Mouse (Mus musculus): ENCODE results near the gene Nrg3. TPM values are rescaled to one million over a fixed set of nuclear protein-coding genes. Genes with fewer than 3 reads are reported as not detected.

The Nrg3 gene
- polyA plus RNA-seq, 1 experiment from 2014 or later: 0.04 TPM

DNA sequence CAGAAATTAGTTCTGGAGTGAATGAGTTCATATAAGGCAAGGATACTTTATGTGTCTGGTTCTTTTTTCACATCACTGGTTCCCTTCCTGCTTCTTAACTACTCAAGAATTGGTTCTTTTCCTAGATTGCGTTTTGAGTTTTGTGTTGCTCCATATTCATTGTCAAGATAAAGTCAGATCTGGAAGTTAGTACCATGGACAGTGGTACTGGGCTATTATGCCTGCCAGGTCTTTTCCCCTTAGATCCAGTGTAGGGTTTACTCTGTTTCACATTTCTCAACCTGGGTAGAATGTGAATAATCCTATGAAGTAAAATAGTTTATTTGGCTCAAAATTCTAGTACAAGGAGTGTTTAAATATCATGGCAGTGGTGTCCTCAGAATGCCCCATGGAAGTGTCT lies 698.1 kb downstream of the Nrg3 start:
- H3K9ac ChIP-seq (ENCODE audit: low read length): no peak overlapping the region
- no peaks in the 10 kb centered on the region for H3K36me3 ChIP-seq (ENCODE audit: control insufficient read depth, insufficient read depth, low read length)
- H3K27ac ChIP-seq (ENCODE audit: low read length): no peak overlapping the region
- no peaks in the 10 kb centered on the region for H3K9me3 ChIP-seq (ENCODE audit: control insufficient read depth, low read length)
- 51% methylated on average over 1 of the region's 1 CpGs for WGBS
- no peak overlapping the region for H3K4me3 ChIP-seq (ENCODE audit: low read length)
- no peaks in the 10 kb centered on the region for H3K4me1 ChIP-seq (replicated peaks; ENCODE audit: control insufficient read depth, insufficient read depth, low read length)
- ATAC-seq (ENCODE audit: low read depth): no peak
- no peak overlapping the region for H3K4me2 ChIP-seq (ENCODE audit: low read depth, low read length)
- no peaks in the 10 kb centered on the region for H3K27me3 ChIP-seq (ENCODE audit: control insufficient read depth, insufficient read depth, low read depth, low read length)

DNA sequence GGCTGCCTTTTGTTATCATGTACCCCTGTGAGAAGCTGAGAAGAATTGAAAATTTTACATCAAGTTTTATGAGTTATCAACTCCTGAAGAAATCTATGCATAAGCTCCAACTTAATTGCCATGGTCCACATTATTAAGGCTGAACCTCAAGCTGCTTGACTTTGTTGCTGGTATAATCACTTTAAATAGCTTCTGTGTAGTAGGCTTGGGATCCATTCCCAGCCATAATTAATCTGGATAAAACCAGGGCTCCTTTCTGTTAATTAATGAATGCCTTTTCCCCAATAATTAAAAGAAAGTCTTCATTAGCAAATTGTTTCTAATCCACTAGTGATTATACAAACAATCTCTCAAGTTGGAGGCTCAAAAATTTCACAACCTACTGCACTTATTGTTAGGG lies 742.4 kb downstream of the Nrg3 start:
- no peak overlapping the region for H3K4me2 ChIP-seq (ENCODE audit: low read depth, low read length)
- no peak overlapping the region for H3K9ac ChIP-seq (ENCODE audit: low read length)
- H3K27me3 ChIP-seq (ENCODE audit: control insufficient read depth, insufficient read depth, low read depth, low read length): no peaks in the 10 kb centered on the region
- H3K4me1 ChIP-seq (replicated peaks; ENCODE audit: control insufficient read depth, insufficient read depth, low read length): no peaks in the 10 kb centered on the region
- H3K36me3 ChIP-seq (ENCODE audit: control insufficient read depth, insufficient read depth, low read length): no peaks in the 10 kb centered on the region
- no peak for ATAC-seq (ENCODE audit: low read depth)
- H3K9me3 ChIP-seq (ENCODE audit: control insufficient read depth, low read length): no peaks in the 10 kb centered on the region
- H3K4me3 ChIP-seq (ENCODE audit: low read length): no peak overlapping the region
- no peak overlapping the region for H3K27ac ChIP-seq (ENCODE audit: low read length)

DNA sequence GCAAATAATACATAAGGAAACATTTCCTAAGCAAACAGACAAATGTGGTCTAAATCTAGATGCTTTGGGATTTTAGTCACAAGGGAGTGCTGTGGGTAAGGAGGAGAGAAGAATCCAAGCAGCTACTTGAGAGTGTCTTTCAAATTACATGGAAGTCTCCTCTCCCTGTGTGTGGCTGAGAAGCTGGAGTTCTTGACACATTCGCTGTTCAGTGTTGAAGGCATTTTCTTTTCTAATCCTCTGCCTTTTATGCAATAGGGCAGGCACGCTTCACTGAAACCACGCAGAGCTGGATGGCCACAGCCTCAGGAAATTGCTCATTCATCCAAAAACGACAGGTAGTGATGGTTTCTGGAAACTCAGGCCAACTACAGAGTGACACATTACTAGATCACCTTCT lies 769.0 kb downstream of the Nrg3 start:
- no peak for ATAC-seq (ENCODE audit: low read depth)
- Histone ChIP-seq H3K4me2 (ENCODE audit: low read depth, low read length) (no peak overlapping the region), H3K9ac (ENCODE audit: low read length) (no peak overlapping the region), H3K36me3 (ENCODE audit: control insufficient read depth, insufficient read depth, low read length) (no peaks in the 10 kb centered on the region), H3K4me1 (replicated peaks; ENCODE audit: control insufficient read depth, insufficient read depth, low read length) (no peaks in the 10 kb centered on the region), H3K27me3 (ENCODE audit: control insufficient read depth, insufficient read depth, low read depth, low read length) (no peaks in the 10 kb centered on the region), H3K9me3 (ENCODE audit: control insufficient read depth, low read length) (no peaks in the 10 kb centered on the region), H3K27ac (ENCODE audit: low read length) (no peak overlapping the region), H3K4me3 (ENCODE audit: low read length) (no peak overlapping the region)
- 45% methylated on average over 4 of the region's 4 CpGs for WGBS

DNA sequence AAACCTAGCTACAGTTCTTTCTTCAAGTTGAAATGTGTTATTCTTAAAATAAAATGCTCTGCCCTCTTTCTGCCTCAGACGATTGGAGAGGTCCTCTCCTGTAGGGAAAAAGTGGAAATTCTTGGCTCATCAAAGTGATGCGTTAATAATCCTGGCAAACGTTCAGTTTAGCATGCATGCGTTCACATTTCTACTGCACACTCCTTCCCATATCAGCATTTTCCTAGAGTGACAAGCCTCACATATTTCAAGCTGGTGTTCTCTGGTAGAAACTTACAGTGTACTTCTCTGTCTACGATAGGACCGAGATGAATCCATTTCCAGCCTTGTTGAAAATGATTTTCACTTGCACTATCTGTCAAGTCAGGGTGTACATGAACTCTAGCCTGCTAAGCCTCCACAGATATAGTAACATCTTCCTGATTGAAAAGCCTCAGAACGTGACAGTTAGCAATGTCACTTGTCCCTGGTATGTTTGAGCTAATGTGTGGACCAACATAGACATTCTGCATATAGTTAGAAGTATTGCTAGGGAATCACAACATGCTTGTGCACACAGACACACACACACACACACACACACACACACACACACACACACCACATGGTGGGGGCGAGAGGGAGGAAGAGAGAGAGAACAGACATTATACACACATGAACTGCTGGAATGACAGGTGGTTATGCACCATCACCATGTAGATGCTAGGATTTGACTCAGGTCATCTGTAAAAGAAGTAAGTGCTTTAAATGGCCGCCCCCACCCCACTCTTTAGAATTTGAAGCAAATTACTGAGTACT lies 770.1 kb downstream of the Nrg3 start:
- H3K27me3 ChIP-seq (ENCODE audit: control insufficient read depth, insufficient read depth, low read depth, low read length): no peaks in the 10 kb centered on the region
- no peak overlapping the region for H3K4me2 ChIP-seq (ENCODE audit: low read depth, low read length)
- H3K9me3 ChIP-seq (ENCODE audit: control insufficient read depth, low read length): no peaks in the 10 kb centered on the region
- no peak overlapping the region for H3K27ac ChIP-seq (ENCODE audit: low read length)
- no peak overlapping the region for H3K9ac ChIP-seq (ENCODE audit: low read length)
- no peaks in the 10 kb centered on the region for H3K36me3 ChIP-seq (ENCODE audit: control insufficient read depth, insufficient read depth, low read length)
- H3K4me1 ChIP-seq (replicated peaks; ENCODE audit: control insufficient read depth, insufficient read depth, low read length): no peaks in the 10 kb centered on the region
- WGBS: 50% methylated on average over 9 of the region's 9 CpGs
- no peak overlapping the region for H3K4me3 ChIP-seq (ENCODE audit: low read length)
- ATAC-seq (ENCODE audit: low read depth): no peak

DNA sequence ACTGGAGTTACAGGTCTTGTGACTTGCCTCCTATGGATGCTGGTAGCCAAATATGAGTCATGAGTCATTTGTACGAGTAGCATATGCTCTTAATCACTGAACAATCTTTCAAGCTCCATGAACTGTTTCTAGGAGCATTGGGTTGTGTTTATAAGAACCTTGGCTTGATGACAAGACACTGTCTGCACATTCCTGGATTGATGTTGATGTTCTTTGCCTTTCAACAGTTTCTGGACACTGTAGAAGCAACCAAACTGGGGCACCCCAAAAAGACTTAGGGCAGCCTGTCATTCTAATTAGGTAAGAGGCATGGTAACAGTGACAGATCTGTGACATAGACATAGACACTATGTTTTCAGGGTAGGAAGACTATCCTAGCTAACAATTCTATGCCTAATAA lies 771.5 kb downstream of the Nrg3 start:
- WGBS: 25% methylated on average over 1 of the region's 1 CpGs
- no peak overlapping the region for H3K4me3 ChIP-seq (ENCODE audit: low read length)
- no peaks in the 10 kb centered on the region for H3K36me3 ChIP-seq (ENCODE audit: control insufficient read depth, insufficient read depth, low read length)
- no peak overlapping the region for H3K27ac ChIP-seq (ENCODE audit: low read length)
- no peaks in the 10 kb centered on the region for H3K9me3 ChIP-seq (ENCODE audit: control insufficient read depth, low read length)
- H3K4me1 ChIP-seq (replicated peaks; ENCODE audit: control insufficient read depth, insufficient read depth, low read length): no peaks in the 10 kb centered on the region
- H3K9ac ChIP-seq (ENCODE audit: low read length): no peak overlapping the region
- peak; percentile 68 for ATAC-seq (ENCODE audit: low read depth)
- H3K27me3 ChIP-seq (ENCODE audit: control insufficient read depth, insufficient read depth, low read depth, low read length): no peaks in the 10 kb centered on the region
- no peak overlapping the region for H3K4me2 ChIP-seq (ENCODE audit: low read depth, low read length)

DNA sequence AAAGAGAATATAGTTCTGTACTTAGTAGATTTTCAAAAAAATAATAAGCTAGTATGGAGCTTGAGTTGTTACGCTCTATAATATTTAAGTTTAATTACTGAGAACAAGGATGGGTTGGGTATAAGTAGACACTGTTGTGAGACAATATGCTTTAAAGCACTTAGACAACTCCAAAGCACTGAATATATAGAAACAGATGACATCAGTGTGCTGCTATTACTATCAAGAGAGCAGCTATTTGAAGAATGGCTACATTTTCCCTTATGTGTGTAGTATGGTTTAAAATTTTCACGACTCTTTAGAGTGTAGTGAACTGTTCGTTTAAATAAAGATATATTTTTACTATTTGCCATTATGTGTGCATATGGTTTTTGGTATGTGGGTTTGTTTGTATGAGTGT lies 771.9 kb downstream of the Nrg3 start:
- H3K27me3 ChIP-seq (ENCODE audit: control insufficient read depth, insufficient read depth, low read depth, low read length): no peaks in the 10 kb centered on the region
- H3K27ac ChIP-seq (ENCODE audit: low read length): no peak overlapping the region
- H3K9me3 ChIP-seq (ENCODE audit: control insufficient read depth, low read length): no peaks in the 10 kb centered on the region
- no peak overlapping the region for H3K9ac ChIP-seq (ENCODE audit: low read length)
- no peaks in the 10 kb centered on the region for H3K4me1 ChIP-seq (replicated peaks; ENCODE audit: control insufficient read depth, insufficient read depth, low read length)
- no peaks in the 10 kb centered on the region for H3K36me3 ChIP-seq (ENCODE audit: control insufficient read depth, insufficient read depth, low read length)
- ATAC-seq (ENCODE audit: low read depth): no peak
- H3K4me3 ChIP-seq (ENCODE audit: low read length): no peak overlapping the region
- H3K4me2 ChIP-seq (ENCODE audit: low read depth, low read length): no peak overlapping the region
- WGBS: 68% methylated on average over 3 of the region's 3 CpGs

DNA sequence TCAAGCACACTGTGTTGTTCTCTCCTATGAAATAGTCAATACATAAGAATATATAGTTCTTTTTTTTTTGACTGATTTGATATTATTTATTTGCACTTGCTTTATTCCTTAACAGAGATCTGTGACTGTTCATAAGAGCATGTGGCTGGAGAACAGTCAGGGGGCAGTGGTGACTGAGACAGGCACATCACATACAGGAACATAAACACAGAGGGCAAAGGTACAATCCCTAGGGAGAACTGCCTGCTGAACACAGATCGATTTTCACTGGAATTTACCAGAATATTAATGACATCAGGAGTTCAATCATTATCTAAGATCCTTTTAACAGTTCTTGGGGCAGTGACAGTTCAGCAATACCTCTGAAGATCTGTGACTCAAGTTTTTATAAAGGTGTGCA lies 812.9 kb downstream of the Nrg3 start:
- Histone ChIP-seq H3K9ac (ENCODE audit: low read length) (no peak overlapping the region), H3K27ac (ENCODE audit: low read length) (no peak overlapping the region), H3K27me3 (ENCODE audit: control insufficient read depth, insufficient read depth, low read depth, low read length) (no peaks in the 10 kb centered on the region), H3K4me3 (ENCODE audit: low read length) (no peak overlapping the region), H3K4me2 (ENCODE audit: low read depth, low read length) (no peak overlapping the region), H3K4me1 (replicated peaks; ENCODE audit: control insufficient read depth, insufficient read depth, low read length) (no peaks in the 10 kb centered on the region), H3K36me3 (ENCODE audit: control insufficient read depth, insufficient read depth, low read length) (no peaks in the 10 kb centered on the region), H3K9me3 (ENCODE audit: control insufficient read depth, low read length) (no peaks in the 10 kb centered on the region)
- WGBS: 35% methylated on average over 1 of the region's 1 CpGs
- ATAC-seq (ENCODE audit: low read depth): no peak

DNA sequence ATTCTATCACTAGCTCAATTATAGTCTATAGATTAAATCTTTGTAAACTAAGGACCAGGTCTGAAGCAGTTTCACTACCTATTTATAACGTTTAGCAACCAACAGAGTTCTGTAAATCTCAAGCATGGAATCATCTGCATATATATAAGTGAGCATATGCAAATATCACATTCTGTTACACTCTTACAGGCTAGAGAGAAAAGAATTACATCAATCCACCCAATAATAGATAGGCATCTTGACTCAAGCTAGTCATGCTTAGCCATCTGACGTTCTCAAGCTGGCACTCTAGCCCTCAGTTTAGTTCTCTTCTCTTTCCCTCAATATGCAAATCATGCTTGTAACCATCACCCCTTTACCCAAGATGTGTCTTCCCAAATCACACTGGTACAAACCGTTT lies 835.8 kb downstream of the Nrg3 start:
- H3K36me3 ChIP-seq (ENCODE audit: control insufficient read depth, insufficient read depth, low read length): no peaks in the 10 kb centered on the region
- H3K4me3 ChIP-seq (ENCODE audit: low read length): no peak overlapping the region
- no peaks in the 10 kb centered on the region for H3K9me3 ChIP-seq (ENCODE audit: control insufficient read depth, low read length)
- no peaks in the 10 kb centered on the region for H3K4me1 ChIP-seq (replicated peaks; ENCODE audit: control insufficient read depth, insufficient read depth, low read length)
- H3K27ac ChIP-seq (ENCODE audit: low read length): no peak overlapping the region
- no peaks in the 10 kb centered on the region for H3K27me3 ChIP-seq (ENCODE audit: control insufficient read depth, insufficient read depth, low read depth, low read length)
- ATAC-seq (ENCODE audit: low read depth): no peak
- H3K9ac ChIP-seq (ENCODE audit: low read length): no peak overlapping the region
- no peak overlapping the region for H3K4me2 ChIP-seq (ENCODE audit: low read depth, low read length)
- 69% methylated on average over 3 of the region's 3 CpGs for WGBS

DNA sequence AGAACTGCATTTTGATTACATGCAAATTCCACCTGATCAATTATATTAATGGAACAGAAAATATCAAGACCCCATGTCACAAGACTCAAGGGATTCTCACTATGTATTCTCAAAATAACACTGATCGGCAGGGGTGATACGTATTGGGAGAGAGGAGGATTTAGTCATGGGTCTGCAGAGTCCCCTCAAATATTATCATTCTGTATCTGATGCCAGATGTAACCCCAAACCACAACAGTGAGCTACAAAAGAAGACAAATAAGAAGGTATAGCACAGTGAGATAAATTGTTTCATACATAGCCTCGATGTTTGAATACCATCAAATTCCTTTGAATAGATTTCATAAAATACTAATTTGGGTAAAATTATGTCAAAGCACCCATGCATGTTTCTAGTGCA lies 842.8 kb downstream of the Nrg3 start:
- Histone ChIP-seq H3K27me3 (ENCODE audit: control insufficient read depth, insufficient read depth, low read depth, low read length) (no peaks in the 10 kb centered on the region), H3K36me3 (ENCODE audit: control insufficient read depth, insufficient read depth, low read length) (no peaks in the 10 kb centered on the region), H3K4me2 (ENCODE audit: low read depth, low read length) (no peak overlapping the region), H3K4me1 (replicated peaks; ENCODE audit: control insufficient read depth, insufficient read depth, low read length) (no peaks in the 10 kb centered on the region), H3K27ac (ENCODE audit: low read length) (no peak overlapping the region), H3K9me3 (ENCODE audit: control insufficient read depth, low read length) (no peaks in the 10 kb centered on the region), H3K9ac (ENCODE audit: low read length) (no peak overlapping the region), H3K4me3 (ENCODE audit: low read length) (no peak overlapping the region)
- no peak for ATAC-seq (ENCODE audit: low read depth)
- 83% methylated on average over 3 of the region's 3 CpGs for WGBS

DNA sequence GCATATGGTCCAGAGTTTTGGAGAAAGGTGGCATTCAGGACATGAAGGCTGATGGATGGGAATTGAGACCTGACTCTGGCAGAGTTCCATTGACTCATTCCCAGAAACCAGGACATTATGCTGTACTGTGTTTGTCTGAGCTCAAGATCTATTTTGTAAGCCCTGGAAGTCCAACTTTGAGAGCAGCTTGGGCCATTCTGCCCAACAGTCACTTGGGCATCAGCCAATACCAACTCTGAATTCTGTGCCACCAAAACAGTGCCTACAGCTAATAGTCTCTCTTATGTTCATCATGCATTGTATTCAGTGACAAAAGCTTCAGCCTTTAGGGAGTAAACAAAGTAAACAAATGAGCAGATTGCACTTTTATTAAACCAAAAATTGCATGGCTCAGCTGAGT lies 843.2 kb downstream of the Nrg3 start:
- Histone ChIP-seq H3K9me3 (ENCODE audit: control insufficient read depth, low read length) (no peaks in the 10 kb centered on the region), H3K4me3 (ENCODE audit: low read length) (no peak overlapping the region), H3K36me3 (ENCODE audit: control insufficient read depth, insufficient read depth, low read length) (no peaks in the 10 kb centered on the region), H3K27me3 (ENCODE audit: control insufficient read depth, insufficient read depth, low read depth, low read length) (no peaks in the 10 kb centered on the region), H3K27ac (ENCODE audit: low read length) (no peak overlapping the region), H3K4me2 (ENCODE audit: low read depth, low read length) (no peak overlapping the region), H3K4me1 (replicated peaks; ENCODE audit: control insufficient read depth, insufficient read depth, low read length) (no peaks in the 10 kb centered on the region), H3K9ac (ENCODE audit: low read length) (no peak overlapping the region)
- no peak for ATAC-seq (ENCODE audit: low read depth)

Measured in lung, embryonic 16.5 days (tissue).